Mouse (Mus musculus) heart, postnatal 25 days (tissue): Measurements from ENCODE around the gene Olfr492. TPM values are rescaled to one million over a fixed set of nuclear protein-coding genes. Genes with fewer than 3 reads are reported as not detected.

Experiments
- DNase-seq: peaks from one replicate; pipeline ENCODE4 v3.0.0; 2022; ENCODE audit warnings: low spot score
- intact Hi-C: fragments of 180-260 bp; cut with DNase I; formaldehyde crosslinking; loops from one replicate; pipeline ENCODE4 v1.15.1; 2025
- total RNA-seq, 2 experiments: library from RNA; stranded (reverse); gene quantifications; 2 replicates each; pipeline ENCODE4 v1.2.3; 2021

Gene Olfr492
- total RNA-seq: not detected

GRCm38 (mm10) chr7:108323574-108323973 is at the start of gene Olfr492:
Gene Olfr492, minus strand, starts transcription at chr7:108323674.
- DNase-seq: no peak
- intact Hi-C loops: no loop called here

GRCm38 (mm10) chr7:108365035-108365434 is 41.6 kb upstream of the Olfr492 start, which contains the start of gene Olfr494:
Gene Olfr494, plus strand, starts transcription at chr7:108365335.
- intact Hi-C loops: no loop called here

GRCm38 (mm10) chr7:108346879-108347278 is 23.4 kb upstream of the Olfr492 start, which contains the start of gene Olfr493:
Gene Olfr493, minus strand, starts transcription at chr7:108346979.
- intact Hi-C loops: no loop called here
- DNase-seq: no peak

More at GRCm38 (mm10) chr7:108365035-108365434, 41.6 kb upstream of the Olfr492 start, which contains the start of gene Olfr494:
- no peak for DNase-seq

GRCm38 (mm10) chr7:108313151-108313550 is 10.3 kb downstream of the Olfr492 start, which contains the start of gene Olfr491:
Gene Olfr491, plus strand, starts transcription at chr7:108313451.
- intact Hi-C loops: no loop called here
- no peak for DNase-seq

- DNase-seq: no peak
- intact Hi-C loops: no loop called here
Measured at GRCm38 (mm10) chr7:108288834-108289233, 34.6 kb downstream of the Olfr492 start, which contains the start of gene Olfr490. Gene Olfr490, minus strand, starts transcription at chr7:108288934.

Other genes with a start within 250 kb of the Olfr492 start
- gene Olfr481, start 243.8 kb downstream of the Olfr492 start, total RNA-seq: not detected
- gene Olfr482, start 226.1 kb downstream of the Olfr492 start, total RNA-seq: under 1 TPM; 0.59 to 0.94 TPM
- gene Olfr483, start 222.8 kb downstream of the Olfr492 start, total RNA-seq: not detected
- gene Olfr484, start 196.2 kb downstream of the Olfr492 start, total RNA-seq: not detected
- not detected for gene Olfr485, start 163.8 kb downstream of the Olfr492 start, total RNA-seq
- not detected for gene Olfr486, start 150.9 kb downstream of the Olfr492 start, total RNA-seq
- gene Olfr487, start 109.0 kb downstream of the Olfr492 start, total RNA-seq: not detected
- gene Olfr488, start 65.3 kb downstream of the Olfr492 start, total RNA-seq: not detected
- not detected for gene Olfr490, start 34.7 kb downstream of the Olfr492 start, total RNA-seq
- gene Olfr491, start 10.2 kb downstream of the Olfr492 start, total RNA-seq: not detected
- not detected for gene Olfr493, start 23.3 kb upstream of the Olfr492 start, total RNA-seq
- not detected for gene Olfr494, start 41.7 kb upstream of the Olfr492 start, total RNA-seq
- gene Olfr495, start 69.5 kb upstream of the Olfr492 start, total RNA-seq: not detected
- not detected for gene Olfr497, start 96.7 kb upstream of the Olfr492 start, total RNA-seq
- not detected for gene Olfr498, start 141.7 kb upstream of the Olfr492 start, total RNA-seq
- not detected for gene Olfr502, start 201.4 kb upstream of the Olfr492 start, total RNA-seq
- gene Olfr503, start 220.9 kb upstream of the Olfr492 start, total RNA-seq: not detected
- not detected for gene Olfr504, start 242.1 kb upstream of the Olfr492 start, total RNA-seq